Mouse (Mus musculus) small intestine, adult 2 months (tissue): ENCODE measurements around the gene Clip3.

ENCODE experiments used
- CTCF ChIP-seq: fragments of 200-500 bp; IDR thresholded peaks from 2 replicates; pipeline ENCODE4 v1.5.1; 2012; ENCODE audit warnings: low read depth, mild to moderate bottlenecking, control low read depth, inconsistent platforms, low read length, moderate library complexity, mixed read lengths; ENCODE audit not compliant: insufficient replicate concordance, insufficient read length; ENCODE audit errors: extremely low read depth
- POLR2A ChIP-seq: fragments of 200-500 bp; IDR thresholded peaks from 2 replicates; pipeline ENCODE4 v1.6.1; 2012; ENCODE audit warnings: low read depth, mild to moderate bottlenecking, control low read depth, inconsistent platforms, low read length, moderate library complexity

GRCm38 (mm10) chr7:30313666-30314320 is 22.3 kb downstream of the Clip3 start:
- TF ChIP-seq CTCF (no peak), POLR2A (no peak)
